22 mouse cellular contexts compared by ENCODE assay signal in genomic region chr15:99153466-99153865, GRCm38 (mm10). TPM values are rescaled to one million over a fixed set of nuclear protein-coding genes. Genes with fewer than 3 reads are reported as not detected.
DNase-seq lines count a peak whose midpoint lies in the region.
"Had no signal": no experiment of that assay in that cellular context is flagged by ENCODE, and none has a peak within 500 bp of the region (broad histone marks: within the 10 kb centered on the region; RNA-seq: fewer than 3 reads in every experiment).

No protein-coding gene starts in this region.

- H3K36me3 ChIP-seq in heart, embryonic 10.5 days = peaks cover 59% of the 10 kb centered on the region

- 96% methylated on average over 8 of the region's 8 CpGs for WGBS in heart, embryonic 10.5 days

- H3K4me1 ChIP-seq in heart, embryonic 10.5 days = 0 out of 2 replicates have a peak, but pooled peaks cover 6% of the 10 kb centered on the region
- H3K4me1 ChIP-seq: embryonic facial prominence, embryonic 15.5 days; forebrain, embryonic 10.5 days; forebrain, embryonic 15.5 days; heart, embryonic 15.5 days; hindbrain, embryonic 15.5 days had no signal

- H3K9me3 ChIP-seq in heart, embryonic 10.5 days = no peaks in the 10 kb centered on the region
- H3K9me3 ChIP-seq: embryonic facial prominence, embryonic 15.5 days; forebrain, embryonic 10.5 days; forebrain, embryonic 15.5 days; heart, embryonic 15.5 days; hindbrain, embryonic 15.5 days had no signal

- no peak overlapping the region for H3K27ac ChIP-seq in heart, embryonic 10.5 days
- H3K27ac ChIP-seq: embryonic facial prominence, embryonic 15.5 days; forebrain, embryonic 10.5 days; forebrain, embryonic 15.5 days; heart, embryonic 15.5 days; hindbrain, embryonic 15.5 days had no signal

- no peak overlapping the region for H3K4me3 ChIP-seq in heart, embryonic 10.5 days
- H3K4me3 ChIP-seq: embryonic facial prominence, embryonic 15.5 days; erythroblast, embryonic 14.5 days; forebrain, embryonic 10.5 days; forebrain, embryonic 15.5 days; heart, embryonic 15.5 days; hindbrain, embryonic 15.5 days had no signal

- no peaks in the 10 kb centered on the region for H3K27me3 ChIP-seq in heart, embryonic 10.5 days (ENCODE audit: insufficient read depth, poor library complexity, severe bottlenecking)
- H3K27me3 ChIP-seq: embryonic facial prominence, embryonic 15.5 days; forebrain, embryonic 15.5 days; heart, embryonic 15.5 days; hindbrain, embryonic 15.5 days had no signal

- DNase-seq in heart, embryonic 10.5 days (ENCODE audit: low spot score) = peak; percentile 63
- no peak for DNase-seq in heart, adult 11 months
- DNase-seq in CD4-positive helper T cell, adult 2 months (ENCODE audit: low read depth, low spot score) = peak; percentile 45
- peak; percentile 9 to 10 for DNase-seq in CD8-positive naive resting alpha-beta T cell, adult 2 months (ENCODE audit: low read depth in 2 of 2, low spot score in 2 of 2)
- peak; percentile 29 for DNase-seq in thymus, postnatal 0 days (ENCODE audit: low spot score)
- DNase-seq in kidney, adult 9 months = no peak
- DNase-seq in yolk sac, embryonic 10.5 days (ENCODE audit: low spot score) = no peak
- no peak for DNase-seq in kidney, postnatal 10 days
- DNase-seq: adrenal gland, postnatal 14 days; cerebellum, adult 18-20 months; cerebellum, adult 9-11 months; cerebellum, postnatal 36 days; gastrocnemius, postnatal 36 days; heart, adult 18-20 months; heart, postnatal 14 days had no signal

RNA-seq across cellular contexts. Expression of gene Spats2, which starts 27.8 kb away (rescaled TPM):
- polyA plus RNA-seq in heart, embryonic 10.5 days (2016; fragmentation: Nextera tagmentation; extraction: Ambion mirVana) = 42.1 and 58.5 TPM in 2 replicates
- 30.2 and 31.1 TPM in 2 replicates for polyA plus RNA-seq in thymus, postnatal 0 days (2015; fragmentation: Nextera tagmentation; extraction: Ambion mirVana)
- polyA plus RNA-seq: activated CD4-positive, CD25-positive, alpha-beta regulatory T cell, adult 4 months had no signal

Comparison
In these comparisons a context has a peak if more than half of its experiments do, and no peak if none do; other contexts are left out.
1. DNase-seq: peak in heart, embryonic 10.5 days (single experiment), CD4-positive helper T cell, adult 2 months (single experiment), CD8-positive naive resting alpha-beta T cell, adult 2 months (2 of 2) and thymus, postnatal 0 days (single experiment); none in heart, adult 11 months (single experiment), kidney, adult 9 months (single experiment), yolk sac, embryonic 10.5 days (single experiment) and kidney, postnatal 10 days (single experiment).